Mouse (Mus musculus): ENCODE results near the gene Kif28. TPM values are rescaled to one million over a fixed set of nuclear protein-coding genes. Genes with fewer than 3 reads are reported as not detected.
A peak's percentile ranks its signal among the peaks of the same experiment; 100 is the strongest.
"Not testable (repeated sequence)": the region's sequence is repeated elsewhere in the genome, so short reads cannot be mapped to it uniquely, and the experiment has no call there.

Gene Kif28
- polyA plus RNA-seq, 1 experiment from 2014 or later = not detected

GRCm38 (mm10) chr1:179715289-179715688, 29.8 kb downstream of the Kif28 start:
- H3K27ac ChIP-seq (ENCODE audit: low read depth, low read length); ATAC-seq (replicated peaks; ENCODE audit: low FRiP score); H3K9ac ChIP-seq (ENCODE audit: low read depth, low read length); H3K4me2 ChIP-seq; H3K4me3 ChIP-seq (ENCODE audit: low read depth, low read length); H3K4me1 ChIP-seq (replicated peaks; ENCODE audit: control insufficient read depth, insufficient read depth, low read length); DNase-seq (ENCODE audit: low spot score); H3K27me3 ChIP-seq (replicated peaks; ENCODE audit: control insufficient read depth, insufficient read depth, low read length); H3K9me3 ChIP-seq (ENCODE audit: control insufficient read depth, low read length); H3K36me3 ChIP-seq (ENCODE audit: control insufficient read depth, insufficient read depth, low read length): not testable (repeated sequence)
- WGBS = 57% methylated on average over 4 of the region's 4 CpGs

GRCm38 (mm10) chr1:179713367-179713766, 31.7 kb downstream of the Kif28 start:
- Histone ChIP-seq H3K4me2 (no peak overlapping the region), H3K36me3 (ENCODE audit: control insufficient read depth, insufficient read depth, low read length) (no peaks in the 10 kb centered on the region), H3K9me3 (ENCODE audit: control insufficient read depth, low read length) (no peaks in the 10 kb centered on the region), H3K4me1 (replicated peaks; ENCODE audit: control insufficient read depth, insufficient read depth, low read length) (no peaks in the 10 kb centered on the region), H3K27me3 (replicated peaks; ENCODE audit: control insufficient read depth, insufficient read depth, low read length) (no peaks in the 10 kb centered on the region), H3K9ac (ENCODE audit: low read depth, low read length) (no peak overlapping the region), H3K27ac (ENCODE audit: low read depth, low read length) (no peak overlapping the region), H3K4me3 (ENCODE audit: low read depth, low read length) (no peak overlapping the region)
- no peak for DNase-seq (ENCODE audit: low spot score)
- WGBS = 81% methylated on average over 3 of the region's 3 CpGs
- no peak for ATAC-seq (replicated peaks; ENCODE audit: low FRiP score)

GRCm38 (mm10) chr1:179712658-179713057, 32.4 kb downstream of the Kif28 start:
- H3K27ac ChIP-seq (ENCODE audit: low read depth, low read length) = no peak overlapping the region
- no peak for ATAC-seq (replicated peaks; ENCODE audit: low FRiP score)

GRCm38 (mm10) chr1:179710739-179711138, 34.3 kb downstream of the Kif28 start:
- Histone ChIP-seq H3K9me3 (ENCODE audit: control insufficient read depth, low read length) (no peaks in the 10 kb centered on the region), H3K4me2 (no peak overlapping the region), H3K4me3 (ENCODE audit: low read depth, low read length) (no peak overlapping the region), H3K27ac (ENCODE audit: low read depth, low read length) (no peak overlapping the region), H3K36me3 (ENCODE audit: control insufficient read depth, insufficient read depth, low read length) (no peaks in the 10 kb centered on the region), H3K4me1 (replicated peaks; ENCODE audit: control insufficient read depth, insufficient read depth, low read length) (no peaks in the 10 kb centered on the region), H3K27me3 (replicated peaks; ENCODE audit: control insufficient read depth, insufficient read depth, low read length) (no peaks in the 10 kb centered on the region), H3K9ac (ENCODE audit: low read depth, low read length) (no peak overlapping the region)
- no peak for ATAC-seq (replicated peaks; ENCODE audit: low FRiP score)
- no peak for DNase-seq (ENCODE audit: low spot score)
- WGBS = 56% methylated on average over 5 of the region's 5 CpGs

More at GRCm38 (mm10) chr1:179712658-179713057, 32.4 kb downstream of the Kif28 start:
- Histone ChIP-seq H3K4me2 (no peak overlapping the region), H3K9ac (ENCODE audit: low read depth, low read length) (no peak overlapping the region), H3K36me3 (ENCODE audit: control insufficient read depth, insufficient read depth, low read length) (no peaks in the 10 kb centered on the region), H3K4me1 (replicated peaks; ENCODE audit: control insufficient read depth, insufficient read depth, low read length) (no peaks in the 10 kb centered on the region), H3K9me3 (ENCODE audit: control insufficient read depth, low read length) (no peaks in the 10 kb centered on the region), H3K4me3 (ENCODE audit: low read depth, low read length) (no peak overlapping the region), H3K27me3 (replicated peaks; ENCODE audit: control insufficient read depth, insufficient read depth, low read length) (no peaks in the 10 kb centered on the region)
- WGBS = 88% methylated on average over 7 of the region's 7 CpGs
- no peak for DNase-seq (ENCODE audit: low spot score)

GRCm38 (mm10) chr1:179709390-179709789, 35.7 kb downstream of the Kif28 start:
- Histone ChIP-seq H3K27me3 (replicated peaks; ENCODE audit: control insufficient read depth, insufficient read depth, low read length) (no peaks in the 10 kb centered on the region), H3K4me2 (no peak overlapping the region), H3K36me3 (ENCODE audit: control insufficient read depth, insufficient read depth, low read length) (no peaks in the 10 kb centered on the region), H3K9ac (ENCODE audit: low read depth, low read length) (no peak overlapping the region), H3K9me3 (ENCODE audit: control insufficient read depth, low read length) (no peaks in the 10 kb centered on the region), H3K4me3 (ENCODE audit: low read depth, low read length) (no peak overlapping the region), H3K27ac (ENCODE audit: low read depth, low read length) (no peak overlapping the region), H3K4me1 (replicated peaks; ENCODE audit: control insufficient read depth, insufficient read depth, low read length) (no peaks in the 10 kb centered on the region)
- ATAC-seq (replicated peaks; ENCODE audit: low FRiP score) = no peak
- 75% methylated on average over 6 of the region's 6 CpGs for WGBS
- DNase-seq (ENCODE audit: low spot score) = no peak

GRCm38 (mm10) chr1:179705154-179705553, 39.9 kb downstream of the Kif28 start:
- no peak for ATAC-seq (replicated peaks; ENCODE audit: low FRiP score)
- 0 out of 2 replicates have a peak, but pooled peaks cover 4% of the 10 kb centered on the region for H3K4me1 ChIP-seq (replicated peaks; ENCODE audit: control insufficient read depth, insufficient read depth, low read length)
- WGBS = 85% methylated on average over 6 of the region's 6 CpGs

GRCm38 (mm10) chr1:179704150-179704549, 40.9 kb downstream of the Kif28 start:
- Histone ChIP-seq H3K27me3 (replicated peaks; ENCODE audit: control insufficient read depth, insufficient read depth, low read length) (no peaks in the 10 kb centered on the region), H3K4me3 (ENCODE audit: low read depth, low read length) (no peak overlapping the region), H3K36me3 (ENCODE audit: control insufficient read depth, insufficient read depth, low read length) (no peaks in the 10 kb centered on the region), H3K4me1 (replicated peaks; ENCODE audit: control insufficient read depth, insufficient read depth, low read length) (0 out of 2 replicates have a peak, but pooled peaks cover 4% of the 10 kb centered on the region), H3K9ac (ENCODE audit: low read depth, low read length) (no peak overlapping the region), H3K27ac (ENCODE audit: low read depth, low read length) (no peak overlapping the region), H3K4me2 (no peak overlapping the region), H3K9me3 (ENCODE audit: control insufficient read depth, low read length) (no peaks in the 10 kb centered on the region)
- 52% methylated on average over 3 of the region's 3 CpGs for WGBS
- ATAC-seq (replicated peaks; ENCODE audit: low FRiP score) (peak; percentile 23; the same call in 1 of the 2 replicates), DNase-seq (ENCODE audit: low spot score) (no peak)

More at GRCm38 (mm10) chr1:179705154-179705553, 39.9 kb downstream of the Kif28 start:
- no peaks in the 10 kb centered on the region for H3K36me3 ChIP-seq (ENCODE audit: control insufficient read depth, insufficient read depth, low read length)
- H3K27me3 ChIP-seq (replicated peaks; ENCODE audit: control insufficient read depth, insufficient read depth, low read length) = no peaks in the 10 kb centered on the region
- no peak for DNase-seq (ENCODE audit: low spot score)
- no peak overlapping the region for H3K9ac ChIP-seq (ENCODE audit: low read depth, low read length)
- H3K27ac ChIP-seq (ENCODE audit: low read depth, low read length) = no peak overlapping the region
- no peak overlapping the region for H3K4me2 ChIP-seq
- no peaks in the 10 kb centered on the region for H3K9me3 ChIP-seq (ENCODE audit: control insufficient read depth, low read length)
- H3K4me3 ChIP-seq (ENCODE audit: low read depth, low read length) = no peak overlapping the region

GRCm38 (mm10) chr1:179689479-179689878, 55.6 kb downstream of the Kif28 start:
- WGBS = 75% methylated on average over 6 of the region's 6 CpGs
- no peak for ATAC-seq (replicated peaks; ENCODE audit: low FRiP score)

GRCm38 (mm10) chr1:179688914-179689313, 56.2 kb downstream of the Kif28 start:
- H3K9ac ChIP-seq (ENCODE audit: low read depth, low read length) = no peak overlapping the region
- ATAC-seq (replicated peaks; ENCODE audit: low FRiP score) = no peak
- H3K4me3 ChIP-seq (ENCODE audit: low read depth, low read length) = no peak overlapping the region
- H3K36me3 ChIP-seq (ENCODE audit: control insufficient read depth, insufficient read depth, low read length) = 0 out of 2 replicates have a peak, but pooled peaks cover 2% of the 10 kb centered on the region
- no peak overlapping the region for H3K4me2 ChIP-seq
- 82% methylated on average over 5 of the region's 5 CpGs for WGBS
- no peaks in the 10 kb centered on the region for H3K27me3 ChIP-seq (replicated peaks; ENCODE audit: control insufficient read depth, insufficient read depth, low read length)
- H3K27ac ChIP-seq (ENCODE audit: low read depth, low read length) = no peak overlapping the region
- DNase-seq (ENCODE audit: low spot score) = no peak
- no peaks in the 10 kb centered on the region for H3K4me1 ChIP-seq (replicated peaks; ENCODE audit: control insufficient read depth, insufficient read depth, low read length)
- H3K9me3 ChIP-seq (ENCODE audit: control insufficient read depth, low read length) = no peaks in the 10 kb centered on the region

More at GRCm38 (mm10) chr1:179689479-179689878, 55.6 kb downstream of the Kif28 start:
- Histone ChIP-seq H3K27me3 (replicated peaks; ENCODE audit: control insufficient read depth, insufficient read depth, low read length) (no peaks in the 10 kb centered on the region), H3K9me3 (ENCODE audit: control insufficient read depth, low read length) (no peaks in the 10 kb centered on the region), H3K4me3 (ENCODE audit: low read depth, low read length) (no peak overlapping the region), H3K4me2 (no peak overlapping the region), H3K36me3 (ENCODE audit: control insufficient read depth, insufficient read depth, low read length) (0 out of 2 replicates have a peak, but pooled peaks cover 2% of the 10 kb centered on the region), H3K4me1 (replicated peaks; ENCODE audit: control insufficient read depth, insufficient read depth, low read length) (no peaks in the 10 kb centered on the region), H3K9ac (ENCODE audit: low read depth, low read length) (no peak overlapping the region), H3K27ac (ENCODE audit: low read depth, low read length) (no peak overlapping the region)
- no peak for DNase-seq (ENCODE audit: low spot score)

All from liver, embryonic 11.5 days (tissue).